Mouse (Mus musculus) regulatory T cell (primary cell): ENCODE measurements at regions not wholly inside any gene's neighbourhood (a gene's known extent, or its start where the extent isn't known, plus 50 kb on each side); places are given as distances from the start of the nearest gene placed in this dataset.

ENCODE experiments used
- in situ Hi-C: fragments of 300-600 bp; cut with MboI, MseI; formaldehyde crosslinking; loops from one replicate; pipeline ENCODE4 v1.15.1; 2025; ENCODE audit warnings: high pct_unique_total_duplicates

DNA sequence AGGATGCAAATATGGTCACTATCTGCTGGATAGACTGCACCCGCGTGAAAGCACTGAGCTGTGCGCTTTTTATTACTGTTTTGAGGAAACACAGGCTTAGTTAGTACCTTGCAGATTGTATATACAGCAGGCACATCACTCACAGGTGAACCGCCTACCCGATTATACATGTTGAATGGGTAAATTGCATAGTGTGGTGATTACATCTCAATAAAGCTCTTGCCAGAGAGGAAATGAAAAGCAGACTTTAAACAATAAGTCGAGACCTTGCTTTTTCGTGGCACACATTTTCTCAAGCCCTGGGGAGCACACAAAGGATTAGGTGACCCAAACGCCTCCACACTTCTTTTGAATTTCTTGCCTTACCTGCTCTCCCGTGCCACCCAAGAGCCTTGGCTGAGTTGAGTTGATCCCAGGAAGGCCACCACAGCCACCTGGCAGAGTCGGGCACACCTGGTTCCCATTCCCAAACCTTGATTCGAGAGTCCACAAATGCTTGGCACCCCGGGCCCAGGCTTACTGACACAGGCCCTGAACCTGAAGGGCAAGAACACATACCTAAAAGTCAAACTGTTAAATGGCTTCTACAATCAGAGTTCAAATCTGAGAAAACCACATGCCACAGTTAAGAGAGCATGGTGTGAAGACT lies 175.4 kb upstream of the Dapk1 start:
- in situ Hi-C loops: no loop called here

DNA sequence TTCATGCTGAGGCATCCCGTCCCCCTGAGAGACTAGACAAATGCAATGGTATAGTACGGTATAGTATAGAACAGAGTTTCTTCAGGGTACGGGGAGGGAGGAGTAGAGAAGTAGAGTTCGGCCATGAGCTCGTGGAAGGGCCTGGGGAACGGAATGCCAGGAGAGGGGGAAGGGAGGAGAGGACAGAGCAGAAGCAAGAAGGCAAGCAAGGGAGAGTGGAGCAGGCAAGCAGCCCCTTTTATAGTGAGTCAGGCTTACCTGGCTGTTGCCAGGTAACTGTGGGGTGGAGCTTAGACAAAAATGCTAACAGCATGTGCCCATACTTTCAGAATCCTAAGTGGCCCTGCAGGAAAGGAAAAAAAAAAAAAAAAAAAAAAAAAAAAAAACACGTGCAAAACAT lies 174.7 kb upstream of the Dapk1 start:
- in situ Hi-C loops: no loop called here

DNA sequence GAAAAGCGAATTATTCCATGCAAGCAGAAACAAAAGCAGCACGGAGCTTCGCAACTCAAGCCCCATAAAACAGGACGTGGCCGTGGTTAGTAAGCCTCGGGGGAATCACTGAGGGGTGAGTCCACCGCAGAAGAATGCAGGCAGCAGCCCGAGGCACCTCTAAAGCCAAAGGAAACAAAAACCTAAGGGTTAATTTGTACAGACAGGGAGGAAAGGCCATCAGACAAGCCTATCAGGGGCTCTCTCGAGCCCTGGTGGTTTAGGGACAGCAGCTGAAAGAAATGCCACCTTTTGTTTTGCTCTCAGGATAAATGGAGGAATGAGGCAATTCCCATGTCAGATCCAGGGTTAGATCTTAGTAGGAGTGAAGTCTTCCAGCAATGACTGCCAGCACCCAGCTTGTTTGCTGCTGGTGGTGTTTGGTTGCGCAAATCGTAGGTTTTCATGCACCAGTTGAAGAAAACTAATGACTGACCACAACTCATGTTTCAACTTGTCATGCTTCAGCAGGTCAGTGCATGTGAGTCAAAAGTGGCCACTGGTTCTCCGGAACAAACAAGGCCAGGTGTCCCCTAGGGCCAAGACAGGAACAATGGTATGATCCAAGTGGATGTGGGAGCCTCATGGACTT lies 173.9 kb upstream of the Dapk1 start:
- in situ Hi-C loops: no loop called here

DNA sequence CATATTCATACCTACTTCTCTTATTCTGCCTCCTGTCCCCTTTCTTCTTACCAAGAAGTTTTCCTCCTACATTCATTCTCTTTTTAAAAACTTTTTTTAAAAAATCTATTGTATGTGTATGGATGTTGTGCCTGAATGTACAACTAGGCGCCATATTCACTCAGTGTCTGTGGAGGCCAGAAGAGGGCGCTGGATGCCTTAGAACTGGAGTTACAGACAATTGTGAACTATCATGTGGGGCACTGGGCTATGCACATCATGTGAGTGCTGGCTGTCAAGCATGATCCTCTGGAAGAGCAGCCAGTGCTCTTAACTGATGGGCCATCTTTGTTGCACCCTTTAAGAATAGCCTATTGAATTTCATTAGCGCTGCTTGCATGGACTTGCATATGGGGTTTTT lies 172.6 kb upstream of the Dapk1 start:
- in situ Hi-C loops: no loop called here

DNA sequence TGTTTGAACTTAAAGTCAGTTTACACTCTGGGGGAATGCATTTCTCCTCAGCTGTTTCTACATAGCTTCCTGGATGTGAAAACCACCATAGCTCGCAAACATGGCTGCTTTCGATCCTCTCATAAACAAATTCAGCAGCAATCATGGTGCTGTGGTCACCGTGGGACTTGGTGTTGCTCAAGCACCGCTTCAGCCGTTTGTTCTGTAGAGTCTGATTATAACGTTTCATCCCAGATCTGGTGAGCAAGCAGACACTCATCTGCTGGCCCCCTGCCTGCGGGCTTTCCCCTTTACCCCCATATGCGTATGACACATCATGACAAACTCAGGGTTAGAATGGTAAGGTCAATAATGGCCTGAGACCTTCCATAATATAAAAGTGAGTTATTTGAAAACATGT lies 170.3 kb upstream of the Dapk1 start:
- in situ Hi-C loops: no loop called here

DNA sequence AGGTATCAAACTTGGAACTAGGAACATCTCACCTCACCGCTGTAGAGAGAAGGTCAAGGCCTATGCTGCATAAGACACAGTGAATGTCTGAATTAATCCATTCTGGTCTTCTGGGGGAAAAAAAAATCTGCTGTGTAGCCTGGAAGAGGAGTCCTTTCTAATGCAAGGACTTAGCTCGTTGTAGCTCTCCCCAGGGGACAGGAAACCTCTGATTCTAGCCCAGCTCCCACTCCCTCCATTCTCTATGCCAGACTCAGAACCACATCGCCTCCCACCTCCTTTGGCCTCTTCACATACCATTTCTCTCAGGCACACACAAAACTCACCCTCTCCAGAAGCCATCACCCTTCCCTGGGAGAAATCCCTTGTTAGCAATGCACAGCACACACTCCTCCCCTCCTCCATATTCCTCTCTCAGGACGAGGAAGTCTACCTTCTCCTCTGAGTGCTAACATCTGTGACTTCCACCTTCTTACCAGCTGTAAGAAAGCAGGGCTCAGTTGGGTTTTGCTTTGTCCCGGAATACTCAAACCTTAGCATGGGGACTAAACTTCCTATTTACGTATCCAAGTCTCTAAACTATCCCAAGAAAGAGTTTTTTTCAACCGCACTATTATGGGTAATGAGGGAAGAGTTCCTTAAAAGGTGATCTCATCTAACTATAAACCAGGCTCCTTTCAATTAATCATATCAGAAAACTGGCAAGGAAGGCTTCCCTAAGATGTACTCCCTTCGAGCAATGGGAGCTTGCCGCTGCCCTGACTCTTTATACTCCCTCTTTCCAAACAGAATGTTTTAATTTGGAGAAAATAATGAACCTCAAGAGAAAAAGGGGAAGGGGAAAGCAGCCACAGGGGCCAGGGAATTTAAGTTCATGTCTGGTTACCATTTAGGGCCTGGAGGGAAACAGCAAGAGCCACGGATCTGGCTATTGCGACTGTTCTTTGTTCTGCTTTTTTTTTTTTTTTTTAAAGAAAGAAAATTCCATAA lies 167.2 kb upstream of the Dapk1 start:
- in situ Hi-C loops: no loop called here

DNA sequence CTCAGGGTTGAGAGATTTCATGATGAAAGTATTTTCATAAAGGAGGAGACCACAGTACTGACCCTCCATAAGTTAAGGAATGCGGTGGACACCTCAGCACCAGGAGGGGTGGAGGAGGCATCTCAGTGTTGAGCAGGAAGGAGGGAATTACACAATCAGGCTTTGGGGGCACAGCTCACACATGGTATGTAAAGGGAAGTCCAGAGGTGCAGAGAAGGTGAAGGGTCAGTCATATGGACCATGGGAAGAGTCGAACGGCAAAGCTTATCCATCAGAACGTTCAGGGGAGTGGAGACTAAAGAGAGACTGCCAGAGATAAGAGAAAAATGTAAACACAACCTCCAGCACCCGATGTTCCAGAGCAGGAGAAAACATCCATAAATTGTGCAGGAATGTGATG lies 166.4 kb upstream of the Dapk1 start:
- in situ Hi-C loops: no loop called here

DNA sequence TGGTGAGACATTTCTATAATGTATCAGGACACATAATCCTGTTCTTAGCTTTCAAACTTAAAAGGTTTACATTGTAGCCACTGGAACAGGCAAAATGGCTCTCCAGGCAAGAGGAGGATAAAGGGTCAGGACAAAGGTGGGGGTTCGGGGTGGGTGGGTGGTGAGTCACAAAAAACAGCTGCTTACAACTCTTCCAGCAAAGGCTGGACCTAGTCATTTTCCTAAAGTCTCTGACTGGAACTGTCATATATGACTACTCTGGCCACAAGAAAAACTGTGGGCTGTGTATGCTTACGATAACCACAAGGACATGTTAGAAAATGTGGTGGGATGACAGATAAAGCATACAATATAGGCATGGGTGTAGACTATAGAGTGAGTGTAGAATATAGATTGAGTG lies 163.6 kb upstream of the Dapk1 start:
- in situ Hi-C loops: no loop called here

DNA sequence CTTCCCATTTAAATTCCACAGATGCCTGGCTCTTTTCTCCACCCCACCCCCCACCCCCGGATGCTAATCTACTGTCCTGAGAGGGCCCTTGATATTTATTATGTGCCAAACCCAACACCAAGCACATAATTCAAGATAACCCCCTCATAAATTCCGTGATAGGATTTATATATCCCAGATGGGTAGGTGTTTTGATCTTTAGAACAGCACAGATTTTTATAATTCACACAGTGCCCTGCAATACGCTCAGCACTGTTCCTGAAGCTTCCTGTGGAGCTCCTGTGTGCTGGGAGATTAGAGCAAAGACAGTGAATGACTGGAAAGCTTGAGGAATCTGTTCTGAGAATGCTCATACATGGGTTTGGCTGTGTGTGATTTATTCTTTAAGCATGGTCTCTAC lies 161.2 kb upstream of the Dapk1 start:
- in situ Hi-C loops: no loop called here

DNA sequence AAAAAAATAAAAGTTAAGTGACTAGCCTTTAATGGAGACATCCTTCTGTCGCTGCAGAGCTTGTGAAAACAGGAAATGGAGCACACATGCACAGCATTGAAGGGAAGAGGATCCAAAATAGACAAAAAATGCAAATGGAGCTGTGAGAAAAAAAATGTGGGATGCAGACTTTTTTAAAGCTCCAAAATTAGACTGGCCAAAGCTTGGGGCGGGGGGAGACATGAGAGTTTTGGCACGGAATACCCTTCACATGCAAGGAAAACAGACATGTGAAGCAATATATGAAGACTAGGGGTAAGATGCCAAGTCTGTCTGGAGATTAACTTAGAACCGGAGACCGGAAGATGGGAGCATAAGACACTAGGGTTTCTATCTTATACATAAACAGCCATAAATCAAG lies 156.6 kb upstream of the Dapk1 start:
- in situ Hi-C loops: no loop called here

DNA sequence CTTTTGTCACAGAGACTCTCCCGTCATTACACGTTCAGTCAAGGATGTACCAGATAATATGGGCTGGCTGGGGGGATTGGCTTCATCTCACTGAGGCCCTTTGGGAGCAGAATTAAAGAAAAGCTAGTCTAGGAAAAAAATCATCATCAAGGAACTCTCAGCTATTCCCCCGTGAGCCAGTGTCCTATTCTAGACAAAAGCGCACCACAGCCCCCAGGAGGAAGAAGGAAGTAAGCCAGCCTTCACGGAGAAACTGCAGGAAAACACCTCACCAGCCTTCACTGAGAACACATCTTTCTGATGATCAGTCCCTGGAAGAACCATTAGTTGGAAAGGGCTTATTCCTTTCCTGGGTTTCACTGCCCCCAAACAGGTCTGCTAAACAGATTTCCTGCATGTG lies 154.8 kb upstream of the Dapk1 start:
- in situ Hi-C loops: no loop called here

DNA sequence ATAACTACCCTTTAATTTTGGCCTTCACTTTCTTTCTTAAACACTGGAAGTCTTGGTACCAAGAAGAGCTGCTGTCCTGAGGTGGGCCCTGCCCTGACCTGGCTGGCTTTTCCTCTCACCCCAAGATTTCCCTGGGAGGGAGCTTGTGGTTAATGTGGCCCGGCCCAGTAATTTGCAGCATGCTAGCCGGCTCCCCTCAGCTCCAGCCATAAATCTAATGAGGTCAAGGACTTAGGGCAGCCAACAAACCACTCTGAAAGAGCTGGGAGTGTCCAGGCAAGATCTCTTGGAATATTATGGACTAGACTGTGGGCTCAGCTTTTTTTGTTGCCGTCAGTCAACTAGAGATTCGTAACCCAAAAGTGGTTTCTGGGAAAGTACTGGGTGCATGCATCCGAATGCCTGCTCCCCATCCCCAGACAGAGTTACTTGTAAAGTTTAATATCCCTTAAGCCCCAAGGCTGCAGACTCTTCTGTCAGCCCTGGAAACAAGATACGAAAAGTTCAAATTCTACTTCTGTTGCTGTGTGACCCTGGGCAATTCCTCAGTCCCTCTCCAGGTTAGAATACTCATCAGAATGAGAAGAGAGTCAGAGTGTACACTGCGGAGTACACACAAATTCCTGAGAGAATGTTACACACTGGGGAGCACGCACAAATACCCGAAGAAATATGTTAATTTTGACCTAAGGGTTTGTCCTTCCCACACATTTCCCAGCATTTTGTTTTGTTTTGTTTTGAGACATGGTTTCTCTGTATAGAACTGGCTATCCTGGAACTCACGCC lies 150.8 kb upstream of the Dapk1 start:
- in situ Hi-C loops: loop anchor here (5.0 kb wide), 1 partner anchor 584 kb away; no protein-coding TSS in a partner anchor

DNA sequence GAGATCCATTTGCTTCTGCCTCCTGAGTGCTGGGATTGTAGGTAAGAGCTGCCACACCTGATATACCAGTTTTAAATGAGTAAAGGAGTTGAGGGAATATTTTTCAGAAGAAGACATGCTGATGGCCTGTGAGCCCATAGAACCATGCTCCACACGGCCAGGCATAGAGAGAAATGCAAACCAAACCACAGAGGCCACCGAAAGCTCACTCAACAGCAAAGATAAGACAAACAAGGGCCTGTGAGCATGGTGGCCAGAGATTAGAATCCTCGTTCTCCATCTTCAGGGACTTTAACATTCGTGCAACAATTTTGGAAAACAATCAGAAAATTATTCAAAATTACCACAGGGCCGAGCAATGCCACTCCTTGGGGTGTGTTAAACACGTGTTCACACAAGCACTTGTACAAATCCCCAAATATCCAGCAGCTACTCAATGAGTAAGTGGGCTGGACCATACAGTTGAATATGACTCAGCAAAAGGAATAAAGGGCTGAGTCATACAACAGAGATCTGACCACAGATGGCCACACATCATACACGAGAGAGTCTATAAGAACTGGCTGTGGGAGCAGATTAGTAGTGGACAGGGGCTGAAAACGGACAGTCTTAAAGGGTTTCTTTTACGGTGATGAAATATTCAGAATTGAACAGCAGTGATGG lies 147.8 kb upstream of the Dapk1 start:
- in situ Hi-C loops: loop anchor here (5.0 kb wide), 1 partner anchor 587 kb away; no protein-coding TSS in a partner anchor

DNA sequence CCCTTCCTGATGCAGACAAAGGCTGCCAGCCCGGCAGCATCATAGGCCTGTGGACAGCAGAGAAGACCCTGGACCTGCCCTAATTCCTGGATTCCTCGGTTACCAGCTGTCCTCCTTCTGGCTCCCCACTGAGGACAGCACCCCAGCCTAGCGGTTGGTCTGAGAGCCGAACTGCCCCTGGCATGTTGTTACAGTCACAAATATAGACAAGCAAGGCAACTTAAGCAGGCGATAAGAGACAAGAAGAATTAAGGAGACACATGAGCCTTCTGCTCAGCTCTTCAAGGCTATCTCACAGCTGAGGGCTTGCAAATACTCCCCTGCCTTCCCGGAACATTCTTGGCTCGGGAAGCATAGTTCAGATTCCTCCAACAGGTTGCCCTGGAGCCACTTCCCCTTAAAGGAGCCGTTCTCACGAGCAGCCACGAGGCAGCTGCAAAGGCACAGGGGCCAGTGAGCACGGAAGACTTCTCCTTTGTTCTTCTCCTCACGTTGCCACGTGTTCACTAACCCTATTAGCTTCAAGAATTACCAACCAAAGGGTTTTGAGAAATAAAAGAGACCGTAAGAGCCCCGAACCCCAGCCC lies 146.6 kb upstream of the Dapk1 start:
- in situ Hi-C loops: no loop called here

DNA sequence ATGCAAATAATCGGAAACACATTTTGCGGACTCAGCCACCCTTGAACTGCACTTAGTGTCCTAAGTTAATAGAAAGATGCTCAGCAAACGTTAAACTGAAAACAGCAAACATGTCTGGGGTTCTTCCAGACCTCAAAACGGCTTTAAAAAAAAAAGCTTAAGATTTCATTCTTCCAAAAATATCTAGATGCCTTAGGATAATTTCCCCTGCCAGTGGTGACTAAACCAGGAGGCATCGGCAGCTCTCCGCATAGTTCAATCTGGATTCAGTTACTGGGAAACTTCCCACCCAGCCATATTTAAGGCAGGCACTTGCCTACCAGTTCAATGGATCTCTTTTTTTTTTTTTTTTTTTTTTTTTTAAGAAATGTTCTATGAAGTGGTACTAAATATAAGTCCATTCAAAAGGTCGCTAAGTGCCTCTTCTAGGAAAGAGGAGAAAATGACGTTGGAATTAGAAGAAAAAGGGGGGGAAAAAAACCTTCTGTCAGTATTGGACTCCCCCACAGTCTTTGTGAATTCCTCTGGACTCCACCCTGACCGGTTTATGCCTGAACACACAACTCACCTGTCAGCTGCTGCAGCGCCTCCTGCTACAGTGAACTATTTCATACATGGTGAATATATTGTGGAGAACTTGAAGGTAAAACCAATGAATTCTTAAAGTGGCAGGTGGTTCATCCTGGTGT lies 145.7 kb upstream of the Dapk1 start:
- in situ Hi-C loops: no loop called here

DNA sequence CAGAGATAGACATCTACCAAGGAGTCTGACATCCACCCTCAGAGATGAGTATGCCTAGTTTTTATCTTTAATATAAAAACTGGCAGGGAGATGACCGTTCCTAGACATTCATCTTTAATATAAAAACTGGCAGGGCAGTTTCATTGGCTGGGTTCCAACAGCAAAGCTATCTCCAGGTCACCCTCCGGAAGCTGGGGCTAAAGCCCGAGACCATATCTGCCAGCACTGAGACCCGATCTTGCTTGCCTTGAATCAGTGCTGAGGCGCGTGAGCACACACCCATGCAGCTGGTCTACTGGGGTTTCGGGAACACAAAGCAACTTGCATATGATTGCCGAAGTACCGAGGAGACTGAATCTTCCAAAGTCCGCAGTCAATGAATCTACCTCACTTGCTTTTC lies 144.5 kb upstream of the Dapk1 start:
- in situ Hi-C loops: no loop called here

DNA sequence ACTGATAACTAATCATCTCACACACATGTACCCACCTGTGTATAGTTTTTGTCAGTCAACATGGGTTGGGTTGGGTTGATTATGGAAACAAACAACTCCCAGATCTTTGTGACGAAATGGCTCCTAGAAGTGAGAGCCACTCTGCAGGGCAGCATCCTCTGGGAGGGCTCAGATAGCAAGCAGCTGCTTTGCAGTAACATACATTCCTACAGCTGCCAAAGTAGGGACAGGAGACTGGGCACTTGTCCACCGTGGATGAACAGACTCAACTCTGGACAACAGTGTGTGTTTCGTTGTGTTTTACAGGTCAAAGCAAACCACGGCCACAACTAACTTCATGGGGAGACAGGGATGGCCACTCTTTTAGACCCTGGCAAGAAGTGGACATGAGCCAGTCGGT lies 142.7 kb upstream of the Dapk1 start:
- in situ Hi-C loops: no loop called here

DNA sequence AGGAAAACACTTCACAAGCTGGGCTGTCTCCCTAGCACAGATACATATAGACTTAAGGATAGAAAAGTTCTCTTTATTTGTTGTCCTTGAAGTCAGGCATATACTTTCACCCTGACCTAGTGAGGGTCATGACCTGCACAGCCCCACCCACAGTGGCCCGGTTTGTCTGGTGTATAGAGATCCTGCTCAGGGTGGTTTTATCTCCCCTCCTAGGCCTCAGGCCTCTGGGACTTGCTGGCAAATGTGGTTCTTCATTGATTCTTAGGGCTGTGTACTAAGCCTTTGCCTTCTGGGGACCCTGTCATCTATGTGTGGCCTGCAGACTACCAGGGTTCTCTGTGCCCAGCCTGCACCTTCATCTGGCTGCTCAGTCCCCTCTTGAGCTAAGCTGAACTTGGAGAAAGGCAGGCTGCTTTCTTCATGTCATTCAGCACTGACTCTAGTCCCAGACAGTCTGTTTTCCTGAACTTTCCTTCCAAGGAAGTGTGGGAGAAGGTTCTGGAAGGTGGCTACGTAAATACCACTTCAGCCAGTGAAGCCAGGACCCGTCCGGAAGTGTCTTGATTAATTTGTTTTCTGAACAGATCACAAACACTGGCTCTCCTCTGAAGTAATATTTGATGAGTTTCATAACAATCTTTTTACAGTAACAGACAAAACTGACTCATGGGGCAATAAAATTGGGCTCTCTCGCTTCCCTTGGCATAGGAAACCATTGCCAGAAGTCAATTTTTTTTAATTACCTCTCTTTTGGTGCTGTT lies 135.0 kb upstream of the Dapk1 start:
- in situ Hi-C loops: no loop called here

DNA sequence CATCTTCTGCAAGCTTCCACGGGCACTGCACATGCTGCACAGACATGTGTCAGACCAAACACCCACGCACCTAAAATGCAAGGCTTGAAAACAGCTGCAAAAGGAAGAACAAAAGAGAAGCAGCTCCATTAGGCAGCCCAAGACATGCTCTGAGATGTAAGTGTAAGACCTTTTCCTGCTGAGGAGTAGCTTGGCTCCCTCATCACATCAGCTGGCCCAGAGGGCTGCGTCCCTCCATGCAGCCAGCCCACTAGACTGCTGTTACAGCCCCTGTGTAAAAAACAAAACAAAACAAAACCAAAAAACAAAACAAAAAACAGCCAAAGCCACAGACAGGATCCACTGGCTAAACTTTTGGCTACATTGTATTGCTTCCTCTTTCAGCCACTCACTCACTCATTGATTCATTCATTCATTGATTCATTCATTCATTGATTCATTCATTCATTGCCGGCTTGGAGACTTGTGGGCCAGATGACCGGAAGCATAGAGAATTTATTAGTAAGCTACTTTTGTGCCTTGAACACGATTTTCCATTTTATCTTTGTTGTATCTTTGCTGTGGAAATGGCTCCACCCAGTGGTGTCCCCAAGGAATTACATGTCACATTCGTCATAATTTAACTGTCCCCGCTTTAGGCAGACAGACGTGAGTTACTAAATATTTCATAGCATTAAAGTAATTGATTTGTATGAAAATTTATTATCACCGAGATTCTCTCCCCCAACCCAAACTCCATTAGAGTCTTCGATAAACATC lies 133.7 kb upstream of the Dapk1 start:
- in situ Hi-C loops: no loop called here
